8 mouse cellular contexts compared by ENCODE assay signal in the genomic region with DNA sequence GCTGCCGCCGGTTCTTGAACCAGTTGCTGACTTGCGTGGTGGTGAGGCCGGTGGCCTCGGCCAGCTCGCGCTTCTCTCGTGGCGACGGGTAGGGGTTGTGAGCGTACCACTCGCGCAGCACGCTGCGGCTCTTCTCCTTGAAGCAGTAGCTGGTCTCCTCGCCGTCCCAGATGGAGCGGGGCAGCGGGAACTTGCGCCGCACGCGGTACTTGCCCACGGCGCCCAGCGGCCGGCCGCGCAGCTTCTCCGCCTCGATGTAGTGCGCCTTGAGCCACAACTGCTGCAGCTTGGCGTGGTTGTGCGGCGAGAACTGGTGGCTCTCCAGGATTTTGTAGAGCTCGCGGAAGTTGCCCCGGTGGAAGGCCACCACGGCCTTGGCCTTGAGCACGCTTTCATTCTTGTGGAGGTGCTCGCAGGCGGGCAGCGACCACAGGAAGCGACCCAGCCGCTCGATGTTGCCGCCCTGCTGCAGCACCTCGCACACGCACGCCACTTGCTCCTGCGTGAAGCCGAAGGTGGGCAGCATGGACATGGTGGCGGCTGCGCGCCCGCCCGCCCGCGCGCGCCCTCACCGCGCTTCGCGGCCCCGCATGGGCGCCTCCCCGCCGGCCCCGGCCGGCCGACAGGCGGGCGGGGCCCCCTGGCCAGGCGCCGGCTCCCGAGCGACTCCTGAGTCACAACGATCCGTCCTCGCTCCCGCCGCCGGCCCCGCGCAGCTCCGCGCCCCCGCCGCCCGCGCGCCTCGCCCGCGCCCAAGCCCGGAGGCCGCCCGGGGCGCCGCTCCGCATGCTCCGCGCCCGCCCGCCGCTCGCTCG. TPM values are rescaled to one million over a fixed set of nuclear protein-coding genes. Genes with fewer than 3 reads are reported as not detected.
DNase-seq lines count a peak whose midpoint lies in the region; ATAC-seq and TF ChIP-seq lines count a peak whose summit lies in the region.
"Had no signal": no experiment of that assay in that cellular context is flagged by ENCODE, and none has a peak within 500 bp of the region (broad histone marks: within the 10 kb centered on the region; RNA-seq: fewer than 3 reads in every experiment).

No protein-coding gene starts in this region.

- TF ChIP-seq CTCF in ES-Bruce4 (IDR thresholded peaks at IDR 0.05; ENCODE audit: low read depth, low read length) (no peak), MEL (IDR thresholded peaks at IDR 0.05 in 2 of 3, conservative IDR thresholded peaks at IDR 0.05 in 1 of 3; ENCODE audit: control insufficient read depth in 1 of 3, insufficient read depth in 1 of 3, low read depth in 2 of 3, low read length in 3 of 3, poor library complexity in 1 of 3, severe bottlenecking in 1 of 3) (no peak)

- peak overlapping the region; percentile 68 for H3K4me2 ChIP-seq in forebrain, embryonic 14.5 days (ENCODE audit: low read length)
- peak overlapping the region; percentile 48 for H3K4me2 ChIP-seq in neural tube, embryonic 14.5 days (ENCODE audit: low read depth, low read length)

- H3K27me3 ChIP-seq in ES-Bruce4 (ENCODE audit: control insufficient read depth, insufficient read depth, low read length, poor library complexity, severe bottlenecking) (peaks cover 56% of the 10 kb centered on the region), MEL (ENCODE audit: control insufficient read depth in 1 of 2, insufficient read depth in 2 of 2, low read length in 2 of 2) (no peaks in the 10 kb centered on the region)
- H3K27me3 ChIP-seq in forebrain, embryonic 14.5 days (replicated peaks; ENCODE audit: control insufficient read depth, insufficient read depth, low read length): peaks cover 85% of the 10 kb centered on the region
- peaks cover 61% of the 10 kb centered on the region for H3K27me3 ChIP-seq in neural tube, embryonic 14.5 days (ENCODE audit: control insufficient read depth, insufficient read depth, low read length)

- TF ChIP-seq POLR2A in ES-Bruce4 (IDR thresholded peaks at IDR 0.05; ENCODE audit: insufficient read depth, low read length) (no peak), MEL (IDR thresholded peaks at IDR 0.05; ENCODE audit: control insufficient read depth in 1 of 2, insufficient read depth in 1 of 2, low read depth in 1 of 2, low read length in 2 of 2, poor library complexity in 1 of 2) (peak in 1 of 2 experiments; percentile 32; a peak in 2 of 4 replicates)

- H3K4me3 ChIP-seq in ES-Bruce4 (ENCODE audit: low read depth, low read length) (peak overlapping the region; percentile 64), MEL (ENCODE audit: control insufficient read depth in 1 of 2, insufficient read depth in 1 of 2, low read depth in 2 of 2, low read length in 2 of 2) (peak overlapping the region; percentile 70 to 86)
- peak overlapping the region; percentile 30 for H3K4me3 ChIP-seq in forebrain, embryonic 14.5 days (ENCODE audit: low read depth, low read length)
- H3K4me3 ChIP-seq in neural tube, embryonic 14.5 days (ENCODE audit: low read depth, low read length): peak overlapping the region; percentile 26
- H3K4me3 ChIP-seq: erythroblast, embryonic 14.5 days had no signal

- peak overlapping the region; percentile 12; the same call in 1 of the 2 replicates for H3K9ac ChIP-seq in ES-Bruce4 (ENCODE audit: low read depth, poor library complexity, severe bottlenecking)
- H3K9ac ChIP-seq in MEL (ENCODE audit: control insufficient read depth, low read depth, low read length, poor library complexity, severe bottlenecking): peak overlapping the region; percentile 96
- peak overlapping the region; percentile 48; the same call in 1 of the 2 replicates for H3K9ac ChIP-seq in forebrain, embryonic 14.5 days (ENCODE audit: low read length)
- H3K9ac ChIP-seq in neural tube, embryonic 14.5 days (replicated peaks; ENCODE audit: low read depth, low read length): no peak overlapping the region

- no peak for TF ChIP-seq EP300 in ES-Bruce4 (IDR thresholded peaks at IDR 0.05; ENCODE audit: insufficient read depth, low read depth, low read length)
- no peak for TF ChIP-seq EP300 in MEL (IDR thresholded peaks at IDR 0.05; ENCODE audit: low read depth in 1 of 2, low read length in 2 of 2)

- peak; percentile 69 for DNase-seq in MEL (ENCODE audit: low read depth, low spot score)
- no peak for DNase-seq in forebrain, embryonic 14.5 days (ENCODE audit: low spot score)
- DNase-seq in kidney, postnatal 14 days: peak; percentile 14
- DNase-seq in frontal cortex, postnatal 10 days (ENCODE audit: low spot score in 2 of 2): no peak
- DNase-seq in layer of hippocampus, postnatal 14 days (ENCODE audit: low spot score in 2 of 2): no peak

- H3K4me1 ChIP-seq in ES-Bruce4 (ENCODE audit: control insufficient read depth, insufficient read depth, low read length) (no peaks in the 10 kb centered on the region), MEL (ENCODE audit: control insufficient read depth in 1 of 2, insufficient read depth in 2 of 2, low read length in 2 of 2) (peaks cover 2 to 21% of the 10 kb centered on the region in 2 experiments)
- peaks cover 7% of the 10 kb centered on the region; the same call in 1 of the 2 replicates for H3K4me1 ChIP-seq in forebrain, embryonic 14.5 days (ENCODE audit: control insufficient read depth, insufficient read depth, low read length)
- H3K4me1 ChIP-seq in neural tube, embryonic 14.5 days (ENCODE audit: control insufficient read depth, insufficient read depth, low read length): 0 out of 2 replicates have a peak, but pooled peaks cover 7% of the 10 kb centered on the region

- TF ChIP-seq RAD21 in MEL (IDR thresholded peaks at IDR 0.05; ENCODE audit: low read depth, low read length): no peak

- ATAC-seq in forebrain, embryonic 14.5 days: no peak
- ATAC-seq in neural tube, embryonic 14.5 days (ENCODE audit: low read depth): peak; percentile 22; the same call in 1 of the 2 replicates

- no peaks in the 10 kb centered on the region for H3K9me3 ChIP-seq in ES-Bruce4 (replicated peaks; ENCODE audit: control insufficient read depth, insufficient read depth, low read length, poor library complexity, severe bottlenecking)
- H3K9me3 ChIP-seq in MEL (replicated peaks; ENCODE audit: insufficient read depth, low read length): no peaks in the 10 kb centered on the region
- H3K9me3 ChIP-seq in forebrain, embryonic 14.5 days (replicated peaks; ENCODE audit: control insufficient read depth, low read length): no peaks in the 10 kb centered on the region
- H3K9me3 ChIP-seq in neural tube, embryonic 14.5 days (ENCODE audit: control insufficient read depth, low read length): no peaks in the 10 kb centered on the region

- WGBS in forebrain, embryonic 14.5 days: under 1% methylated on average over 76 of the region's 109 CpGs
- under 1% methylated on average over 83 of the region's 109 CpGs for WGBS in neural tube, embryonic 14.5 days

- H3K27ac ChIP-seq in ES-Bruce4 (ENCODE audit: insufficient read depth, low read length) (no peak overlapping the region), MEL (ENCODE audit: control insufficient read depth, low read depth, low read length) (peak overlapping the region; percentile 51)
- H3K27ac ChIP-seq in forebrain, embryonic 14.5 days (ENCODE audit: low read depth, low read length): no peak overlapping the region
- no peak overlapping the region for H3K27ac ChIP-seq in neural tube, embryonic 14.5 days (ENCODE audit: low read depth, low read length)

- H3K36me3 ChIP-seq in ES-Bruce4 (ENCODE audit: control insufficient read depth, insufficient read depth, low read length, poor library complexity, severe bottlenecking) (no peaks in the 10 kb centered on the region), MEL (ENCODE audit: control insufficient read depth in 1 of 2, insufficient read depth in 2 of 2, low read length in 2 of 2) (peaks cover 0 to 2% of the 10 kb centered on the region in 2 experiments; a peak in 1 of 4 replicates)
- no peaks in the 10 kb centered on the region for H3K36me3 ChIP-seq in forebrain, embryonic 14.5 days (ENCODE audit: control insufficient read depth, insufficient read depth, low read length)
- H3K36me3 ChIP-seq in neural tube, embryonic 14.5 days (ENCODE audit: control insufficient read depth, insufficient read depth, low read length): no peaks in the 10 kb centered on the region

- H3K79me2 ChIP-seq in MEL (ENCODE audit: control insufficient read depth, insufficient read depth, low read length, poor library complexity): peaks cover 33% of the 10 kb centered on the region

TF ChIP-seq in MEL, 35 proteins besides CTCF, POLR2A, EP300 and RAD21:
- TF ChIP-seq MYC (IDR thresholded peaks at IDR 0.05; ENCODE audit: low read depth, low read length) (no peak), MAZ (IDR thresholded peaks at IDR 0.05; ENCODE audit: low read depth, low read length) (no peak), USF1 (IDR thresholded peaks at IDR 0.05; ENCODE audit: low read depth, low read length) (no peak), ZKSCAN1 (IDR thresholded peaks at IDR 0.05; ENCODE audit: low read depth, low read length) (no peak), USF2 (IDR thresholded peaks at IDR 0.05; ENCODE audit: borderline replicate concordance in 1 of 2, insufficient read depth in 1 of 2, low read depth in 1 of 2, low read length in 2 of 2) (no peak), MXI1 (IDR thresholded peaks at IDR 0.05; ENCODE audit: low read depth, low read length) (0 out of 2 replicates have a peak, but pooled peaks have one; percentile 24), NRF1 (IDR thresholded peaks at IDR 0.05; ENCODE audit: insufficient read depth, low read depth, low read length, poor library complexity, severe bottlenecking) (no peak), UBTF (IDR thresholded peaks at IDR 0.05; ENCODE audit: borderline replicate concordance, insufficient read depth, low read depth, low read length) (no peak), ZMIZ1 (IDR thresholded peaks at IDR 0.05; ENCODE audit: low read depth, low read length) (0 out of 2 replicates have a peak, but pooled peaks have one; percentile 12), HCFC1 (IDR thresholded peaks at IDR 0.05; ENCODE audit: low read depth, low read length) (no peak), MAX (IDR thresholded peaks at IDR 0.05; ENCODE audit: low read length) (peak; percentile 8; the same call in 1 of the 2 replicates), MAFK (IDR thresholded peaks at IDR 0.05; ENCODE audit: borderline replicate concordance, low read depth, low read length) (no peak)

RNA-seq across cellular contexts. Expression of a gene that starts 0.4 kb away (rescaled TPM):
- 0.41 and 0.46 TPM in 2 replicates for polyA plus RNA-seq in ES-Bruce4 (2011; ENCODE audit: insufficient read depth, insufficient read length, low read depth, missing spikeins)
- total RNA-seq in MEL (2012; rRNA removed): 5.8 and 6.4 TPM in 2 replicates
- polyA plus RNA-seq in MEL (2012; ENCODE audit: insufficient read depth in 1 of 2, insufficient read length in 2 of 2, low read depth in 1 of 2, low replicate concordance in 2 of 2, missing spikeins in 1 of 2): 10 to 100 TPM in 1 of 2 experiments, not detected in 1; 81.4 TPM
- polyA plus RNA-seq in forebrain, embryonic 14.5 days (2014; fragmentation: Nextera tagmentation; extraction: Ambion mirVana): 0.23 TPM in 2 replicates
- not detected in 2 replicates for polyA plus RNA-seq in neural tube, embryonic 14.5 days (2014; fragmentation: Nextera tagmentation; extraction: Ambion mirVana)
- under 1 TPM; 0.23 to 0.29 TPM for total RNA-seq in layer of hippocampus, postnatal 14 days (2021)
- polyA plus RNA-seq: erythroblast, embryonic 14.5 days had no signal

Comparison
In these comparisons a context has a peak if more than half of its experiments do, and no peak if none do; other contexts are left out.
1. H3K4me3 ChIP-seq: peak in every context shown above with its lines; median percentile 78 in MEL; 64 in ES-Bruce4; 30 in forebrain, embryonic 14.5 days; 26 in neural tube, embryonic 14.5 days.
2. DNase-seq: peak in MEL (single experiment) and kidney, postnatal 14 days (single experiment); none in forebrain, embryonic 14.5 days (single experiment), frontal cortex, postnatal 10 days (0 of 2) and layer of hippocampus, postnatal 14 days (0 of 2).
3. RNA of a gene that starts 0.4 kb away (polyA plus RNA-seq): 81.4 TPM in MEL; 0.41 to 0.46 TPM in ES-Bruce4, 0.23 TPM in forebrain, embryonic 14.5 days and not detected in neural tube, embryonic 14.5 days; every median in the first group is over 10 times any median in the second.